Mouse (Mus musculus): ENCODE data around the gene Pced1a. TPM values are rescaled to one million over a fixed set of nuclear protein-coding genes. Genes with fewer than 3 reads are reported as not detected.
A peak's percentile ranks its signal among the peaks of the same experiment; 100 is the strongest.

Gene Pced1a
- polyA plus RNA-seq, 1 experiment from 2014 or later = 15.4 TPM

DNA sequence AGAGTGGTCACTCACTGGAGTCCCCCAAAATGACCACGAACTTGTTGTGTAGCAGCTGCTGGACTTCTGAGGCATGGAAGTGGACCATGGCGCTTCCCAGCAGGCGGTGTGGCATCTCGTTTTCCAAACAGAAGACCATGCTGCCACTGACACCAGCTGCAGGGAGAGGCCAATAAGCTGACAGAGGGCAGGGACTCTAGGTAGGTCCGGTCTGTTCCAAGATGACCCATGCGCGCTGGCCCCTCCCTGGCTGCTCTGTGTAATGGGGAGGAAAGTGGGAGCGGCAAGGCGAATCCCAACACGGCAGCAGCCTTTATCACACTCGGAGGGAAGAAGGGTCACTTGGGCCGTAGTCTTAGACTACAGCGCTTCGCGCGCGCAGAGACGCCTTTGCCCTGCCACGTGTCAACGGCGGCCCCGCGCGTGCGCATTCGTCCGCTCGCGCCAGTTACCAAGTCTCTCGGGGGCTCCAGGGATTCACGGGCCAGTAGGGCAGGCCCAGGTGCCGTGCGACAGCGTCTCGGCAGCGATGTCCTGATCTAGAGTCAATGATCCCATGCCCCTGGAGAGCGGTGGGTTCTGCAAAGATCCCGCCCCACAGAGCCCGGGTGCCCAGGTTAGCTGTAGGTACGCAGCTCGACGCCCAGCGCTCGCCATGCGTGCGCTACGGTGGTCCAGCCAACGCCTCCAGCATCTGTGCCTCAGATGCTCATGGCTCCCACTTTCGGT is 940 bp downstream of the Pced1a start:
- Histone ChIP-seq H3K9me3 (ENCODE audit: control insufficient read depth, low read length) (no peaks in the 10 kb centered on the region), H3K4me1 (ENCODE audit: control insufficient read depth, insufficient read depth, low read depth, low read length) (peaks cover 26% of the 10 kb centered on the region)
- 13% methylated on average over 48 of the region's 49 CpGs for WGBS

GRCm38 (mm10) chr2:130421781-130422620 is 2.5 kb downstream of the Pced1a start:
- H3K4me2 ChIP-seq (ENCODE audit: low read length) = no peak overlapping the region
- 0 out of 2 replicates have a peak, but pooled peaks cover 6% of the 10 kb centered on the region for H3K36me3 ChIP-seq (ENCODE audit: control insufficient read depth, insufficient read depth, low read length)
- 97% methylated on average over 26 of the region's 26 CpGs for WGBS
- H3K4me1 ChIP-seq (ENCODE audit: control insufficient read depth, insufficient read depth, low read depth, low read length) = peaks cover 26% of the 10 kb centered on the region
- H3K9me3 ChIP-seq (ENCODE audit: control insufficient read depth, low read length) = no peaks in the 10 kb centered on the region
- ATAC-seq = no peak
- no peak overlapping the region for H3K27ac ChIP-seq (ENCODE audit: low read depth, low read length)
- H3K4me3 ChIP-seq (ENCODE audit: low read length) = no peak overlapping the region
- no peaks in the 10 kb centered on the region for H3K27me3 ChIP-seq (replicated peaks; ENCODE audit: control insufficient read depth, insufficient read depth, low read length)
- H3K9ac ChIP-seq (ENCODE audit: low read depth, low read length) = no peak overlapping the region

More for the DNA sequence above, 940 bp downstream of the Pced1a start:
- Histone ChIP-seq H3K4me3 (ENCODE audit: low read length) (peak overlapping the region; percentile 90), H3K36me3 (ENCODE audit: control insufficient read depth, insufficient read depth, low read length) (0 out of 2 replicates have a peak, but pooled peaks cover 5% of the 10 kb centered on the region), H3K27me3 (replicated peaks; ENCODE audit: control insufficient read depth, insufficient read depth, low read length) (no peaks in the 10 kb centered on the region), H3K9ac (ENCODE audit: low read depth, low read length) (peak overlapping the region; percentile 85), H3K4me2 (ENCODE audit: low read length) (peak overlapping the region; percentile 84), H3K27ac (ENCODE audit: low read depth, low read length) (peak overlapping the region; percentile 97)
- peak; percentile 83 for ATAC-seq

- Histone ChIP-seq H3K4me3 (ENCODE audit: low read length) (no peak overlapping the region), H3K27me3 (replicated peaks; ENCODE audit: control insufficient read depth, insufficient read depth, low read length) (no peaks in the 10 kb centered on the region), H3K9ac (ENCODE audit: low read depth, low read length) (no peak overlapping the region), H3K36me3 (ENCODE audit: control insufficient read depth, insufficient read depth, low read length) (0 out of 2 replicates have a peak, but pooled peaks cover 6% of the 10 kb centered on the region), H3K4me2 (ENCODE audit: low read length) (no peak overlapping the region), H3K9me3 (ENCODE audit: control insufficient read depth, low read length) (no peaks in the 10 kb centered on the region), H3K4me1 (ENCODE audit: control insufficient read depth, insufficient read depth, low read depth, low read length) (no peaks in the 10 kb centered on the region), H3K27ac (ENCODE audit: low read depth, low read length) (no peak overlapping the region)
- ATAC-seq = no peak
- WGBS = 71% methylated on average over 6 of the region's 6 CpGs
Measured at GRCm38 (mm10) chr2:130414094-130414856, 10.2 kb downstream of the Pced1a start.

DNA sequence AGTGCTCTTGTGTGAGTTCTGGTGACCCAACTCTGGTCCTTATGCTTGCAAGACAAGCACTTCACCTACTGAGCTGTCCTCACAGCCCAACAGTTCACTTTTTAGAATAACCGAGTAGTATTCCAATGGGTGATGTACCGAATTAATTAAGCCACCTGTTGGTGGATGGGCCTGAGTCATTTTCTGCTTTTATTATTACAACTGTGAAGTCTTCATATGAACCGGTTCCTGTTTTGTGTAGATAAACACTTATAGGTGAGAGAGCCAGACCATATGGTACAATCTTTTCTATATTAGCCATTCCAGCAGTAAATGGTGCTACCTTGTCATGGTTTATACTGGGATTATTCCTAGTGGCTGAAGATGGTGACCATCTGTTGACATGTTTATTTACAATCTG is 11.7 kb downstream of the Pced1a start:
- H3K4me3 ChIP-seq (ENCODE audit: low read length) = no peak overlapping the region
- H3K36me3 ChIP-seq (ENCODE audit: control insufficient read depth, insufficient read depth, low read length) = no peaks in the 10 kb centered on the region
- no peak for ATAC-seq
- H3K4me2 ChIP-seq (ENCODE audit: low read length) = no peak overlapping the region
- no peak overlapping the region for H3K27ac ChIP-seq (ENCODE audit: low read depth, low read length)
- no peaks in the 10 kb centered on the region for H3K4me1 ChIP-seq (ENCODE audit: control insufficient read depth, insufficient read depth, low read depth, low read length)
- H3K9me3 ChIP-seq (ENCODE audit: control insufficient read depth, low read length) = no peaks in the 10 kb centered on the region
- no peak overlapping the region for H3K9ac ChIP-seq (ENCODE audit: low read depth, low read length)
- 81% methylated on average over 3 of the region's 3 CpGs for WGBS
- H3K27me3 ChIP-seq (replicated peaks; ENCODE audit: control insufficient read depth, insufficient read depth, low read length) = no peaks in the 10 kb centered on the region

DNA sequence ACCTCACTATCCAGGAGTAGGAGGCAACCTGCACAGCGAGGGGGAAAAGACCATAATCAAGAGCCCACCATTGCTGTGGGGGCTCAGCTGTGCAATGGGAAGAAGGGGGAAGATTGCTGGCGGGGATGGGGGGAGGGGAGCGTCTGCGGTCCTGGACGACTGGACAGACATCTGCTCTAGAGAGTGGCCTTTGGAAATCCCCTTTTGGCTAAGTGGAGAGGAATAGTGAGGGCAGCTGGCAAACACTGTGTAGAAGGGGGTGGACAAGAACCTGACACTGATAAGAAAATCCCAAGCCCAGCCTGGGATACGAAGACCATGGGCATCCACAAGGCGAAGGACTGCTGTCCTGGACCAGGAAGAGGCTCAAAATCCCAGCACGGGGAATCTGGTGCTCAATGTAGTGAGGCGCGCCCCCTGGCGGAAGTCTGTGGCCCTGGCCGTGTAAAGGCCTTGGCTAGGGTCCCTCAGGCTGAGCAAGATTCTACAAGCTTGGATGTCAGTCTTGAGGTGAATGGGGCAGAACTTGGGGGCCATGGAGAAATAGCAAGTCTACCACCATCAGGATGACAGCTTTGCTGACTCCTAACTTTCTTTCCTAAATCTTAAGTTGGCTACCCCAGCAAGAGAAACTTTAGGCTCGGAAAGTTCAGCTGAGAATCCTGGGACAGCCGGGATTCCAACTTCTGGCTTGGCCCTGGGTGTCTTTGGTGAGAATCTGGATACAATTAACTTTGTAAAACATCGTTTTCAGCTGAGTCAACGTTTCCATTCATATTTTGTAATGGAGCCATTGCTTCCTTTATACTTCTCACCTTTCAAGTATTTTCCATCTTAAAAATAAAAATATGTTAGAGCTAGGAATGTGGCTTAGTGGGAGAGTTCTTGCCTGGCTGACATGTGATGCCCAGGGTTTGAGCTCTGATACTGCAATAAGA is 12.7 kb downstream of the Pced1a start:
- H3K27ac ChIP-seq (ENCODE audit: low read depth, low read length) = no peak overlapping the region
- H3K36me3 ChIP-seq (ENCODE audit: control insufficient read depth, insufficient read depth, low read length) = no peaks in the 10 kb centered on the region
- no peak overlapping the region for H3K9ac ChIP-seq (ENCODE audit: low read depth, low read length)
- H3K4me1 ChIP-seq (ENCODE audit: control insufficient read depth, insufficient read depth, low read depth, low read length) = no peaks in the 10 kb centered on the region
- WGBS = 43% methylated on average over 16 of the region's 16 CpGs
- peak; percentile 74 for ATAC-seq
- H3K9me3 ChIP-seq (ENCODE audit: control insufficient read depth, low read length) = no peaks in the 10 kb centered on the region
- no peak overlapping the region for H3K4me2 ChIP-seq (ENCODE audit: low read length)
- no peaks in the 10 kb centered on the region for H3K27me3 ChIP-seq (replicated peaks; ENCODE audit: control insufficient read depth, insufficient read depth, low read length)
- no peak overlapping the region for H3K4me3 ChIP-seq (ENCODE audit: low read length)

GRCm38 (mm10) chr2:130408194-130408593 is 16.3 kb downstream of the Pced1a start:
- Histone ChIP-seq H3K4me3 (ENCODE audit: low read length) (no peak overlapping the region), H3K27ac (ENCODE audit: low read depth, low read length) (no peak overlapping the region), H3K4me1 (ENCODE audit: control insufficient read depth, insufficient read depth, low read depth, low read length) (no peaks in the 10 kb centered on the region), H3K36me3 (ENCODE audit: control insufficient read depth, insufficient read depth, low read length) (no peaks in the 10 kb centered on the region), H3K9me3 (ENCODE audit: control insufficient read depth, low read length) (no peaks in the 10 kb centered on the region), H3K4me2 (ENCODE audit: low read length) (no peak overlapping the region), H3K9ac (ENCODE audit: low read depth, low read length) (no peak overlapping the region), H3K27me3 (replicated peaks; ENCODE audit: control insufficient read depth, insufficient read depth, low read length) (no peaks in the 10 kb centered on the region)
- 20% methylated on average over 6 of the region's 6 CpGs for WGBS
- no peak for ATAC-seq

DNA sequence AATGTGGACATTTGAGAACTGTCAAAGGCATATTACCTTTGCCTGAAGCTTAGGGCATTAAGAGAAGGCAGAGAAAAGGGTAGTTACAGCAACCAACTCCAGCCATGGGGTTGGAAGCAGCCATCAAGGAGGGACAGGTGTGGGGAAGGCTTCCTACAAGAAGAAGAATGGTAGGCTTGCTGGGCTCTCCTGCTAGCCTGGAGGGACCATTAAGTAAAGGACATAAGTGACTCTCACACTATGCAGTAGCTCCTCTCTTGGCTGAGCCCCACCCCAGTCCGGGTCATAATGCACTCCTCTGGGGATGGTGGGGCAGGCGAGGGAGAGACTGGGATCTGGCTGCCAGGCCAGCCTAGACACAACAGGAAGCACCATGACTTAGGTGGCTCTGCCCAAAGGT is 18.3 kb downstream of the Pced1a start, which contains the start of gene Tmem239:
Gene Tmem239 (plus strand): TSS at position 301 of the 400 bp plus-strand sequence.
- Histone ChIP-seq H3K9me3 (ENCODE audit: control insufficient read depth, low read length) (no peaks in the 10 kb centered on the region), H3K27me3 (replicated peaks; ENCODE audit: control insufficient read depth, insufficient read depth, low read length) (no peaks in the 10 kb centered on the region), H3K9ac (ENCODE audit: low read depth, low read length) (no peak within 1 kb of the TSS), H3K4me3 (ENCODE audit: low read length) (no peak within 1 kb of the TSS), H3K4me1 (ENCODE audit: control insufficient read depth, insufficient read depth, low read depth, low read length) (no peaks in the 10 kb centered on the region), H3K27ac (ENCODE audit: low read depth, low read length) (no peak within 1 kb of the TSS), H3K4me2 (ENCODE audit: low read length) (no peak within 1 kb of the TSS), H3K36me3 (ENCODE audit: control insufficient read depth, insufficient read depth, low read length) (no peaks in the 10 kb centered on the region)
- ATAC-seq = no peak
- 86% methylated on average over 2 of the region's 2 CpGs for WGBS

GRCm38 (mm10) chr2:130404939-130405338 is 19.6 kb downstream of the Pced1a start, which contains the start of the genes Gm28372 and 1700020A23Rik:
Gene Gm28372 (plus strand): TSS chr2:130405239.
Gene 1700020A23Rik (plus strand): TSS chr2:130405259.
- Histone ChIP-seq H3K4me1 (ENCODE audit: control insufficient read depth, insufficient read depth, low read depth, low read length) (no peaks in the 10 kb centered on the region), H3K27me3 (replicated peaks; ENCODE audit: control insufficient read depth, insufficient read depth, low read length) (no peaks in the 10 kb centered on the region), H3K9me3 (ENCODE audit: control insufficient read depth, low read length) (no peaks in the 10 kb centered on the region), H3K27ac (ENCODE audit: low read depth, low read length) (no peak within 1 kb of the TSS), H3K4me3 (ENCODE audit: low read length) (no peak within 1 kb of the TSS), H3K9ac (ENCODE audit: low read depth, low read length) (no peak within 1 kb of the TSS), H3K4me2 (ENCODE audit: low read length) (no peak within 1 kb of the TSS), H3K36me3 (ENCODE audit: control insufficient read depth, insufficient read depth, low read length) (no peaks in the 10 kb centered on the region)
- 97% methylated on average over 1 of the region's 1 CpGs for WGBS
- no peak for ATAC-seq

Measured in hindbrain, embryonic 16.5 days (tissue).